Mouse (Mus musculus): ENCODE data around the gene Nemp1. TPM values are rescaled to one million over a fixed set of nuclear protein-coding genes. Genes with fewer than 3 reads are reported as not detected.

Gene Nemp1
- polyA plus RNA-seq, 1 experiment from 2014 or later = 6.7 TPM

- Histone ChIP-seq H3K4me2 (no peak overlapping the region), H3K9ac (ENCODE audit: low read depth, low read length) (no peak overlapping the region), H3K4me1 (ENCODE audit: control insufficient read depth, insufficient read depth, low read length) (no peaks in the 10 kb centered on the region), H3K27me3 (ENCODE audit: control insufficient read depth, insufficient read depth, low read length) (0 out of 2 replicates have a peak, but pooled peaks cover 2% of the 10 kb centered on the region), H3K36me3 (ENCODE audit: control insufficient read depth, insufficient read depth, low read length) (no peaks in the 10 kb centered on the region), H3K4me3 (ENCODE audit: low read depth, low read length) (no peak overlapping the region), H3K9me3 (replicated peaks; ENCODE audit: control insufficient read depth, low read length) (no peaks in the 10 kb centered on the region), H3K27ac (ENCODE audit: low read depth, low read length) (no peak overlapping the region)
- no peak for ATAC-seq (replicated peaks; ENCODE audit: insufficient number of reproducible peaks, low FRiP score, low TSS enrichment)
- 32% methylated on average over 5 of the region's 5 CpGs for WGBS (ENCODE audit: insufficient replicate concordance)
These were observed 64.7 kb downstream of the Nemp1 start for GRCm38 (mm10) chr10:127731397-127731796.

- H3K4me1 ChIP-seq (ENCODE audit: control insufficient read depth, insufficient read depth, low read length) = no peaks in the 10 kb centered on the region
- H3K27me3 ChIP-seq (ENCODE audit: control insufficient read depth, insufficient read depth, low read length) = no peaks in the 10 kb centered on the region
- H3K36me3 ChIP-seq (ENCODE audit: control insufficient read depth, insufficient read depth, low read length) = no peaks in the 10 kb centered on the region
- no peak overlapping the region for H3K9ac ChIP-seq (ENCODE audit: low read depth, low read length)
- H3K4me3 ChIP-seq (ENCODE audit: low read depth, low read length) = no peak overlapping the region
- WGBS (ENCODE audit: insufficient replicate concordance) = 30% methylated on average over 5 of the region's 5 CpGs
- H3K9me3 ChIP-seq (replicated peaks; ENCODE audit: control insufficient read depth, low read length) = no peaks in the 10 kb centered on the region
- ATAC-seq (replicated peaks; ENCODE audit: insufficient number of reproducible peaks, low FRiP score, low TSS enrichment) = no peak
- no peak overlapping the region for H3K27ac ChIP-seq (ENCODE audit: low read depth, low read length)
- H3K4me2 ChIP-seq = no peak overlapping the region
These were observed 67.7 kb downstream of the Nemp1 start for GRCm38 (mm10) chr10:127734434-127734833.

- H3K4me3 ChIP-seq (ENCODE audit: low read depth, low read length) = no peak overlapping the region
- H3K36me3 ChIP-seq (ENCODE audit: control insufficient read depth, insufficient read depth, low read length) = no peaks in the 10 kb centered on the region
- H3K4me1 ChIP-seq (ENCODE audit: control insufficient read depth, insufficient read depth, low read length) = peaks cover 5% of the 10 kb centered on the region
- no peak overlapping the region for H3K4me2 ChIP-seq
- 76% methylated on average over 2 of the region's 2 CpGs for WGBS (ENCODE audit: insufficient replicate concordance)
- H3K27me3 ChIP-seq (ENCODE audit: control insufficient read depth, insufficient read depth, low read length) = no peaks in the 10 kb centered on the region
- no peak overlapping the region for H3K27ac ChIP-seq (ENCODE audit: low read depth, low read length)
- H3K9me3 ChIP-seq (replicated peaks; ENCODE audit: control insufficient read depth, low read length) = no peaks in the 10 kb centered on the region
- no peak for ATAC-seq (replicated peaks; ENCODE audit: insufficient number of reproducible peaks, low FRiP score, low TSS enrichment)
- no peak overlapping the region for H3K9ac ChIP-seq (ENCODE audit: low read depth, low read length)
These were observed 69.6 kb downstream of the Nemp1 start for GRCm38 (mm10) chr10:127736266-127736665.

- WGBS (ENCODE audit: insufficient replicate concordance) = 45% methylated on average over 4 of the region's 4 CpGs
- no peak overlapping the region for H3K9ac ChIP-seq (ENCODE audit: low read depth, low read length)
- H3K9me3 ChIP-seq (replicated peaks; ENCODE audit: control insufficient read depth, low read length) = no peaks in the 10 kb centered on the region
- no peaks in the 10 kb centered on the region for H3K36me3 ChIP-seq (ENCODE audit: control insufficient read depth, insufficient read depth, low read length)
- no peak overlapping the region for H3K4me2 ChIP-seq
- H3K4me1 ChIP-seq (ENCODE audit: control insufficient read depth, insufficient read depth, low read length) = peaks cover 5% of the 10 kb centered on the region
- H3K27ac ChIP-seq (ENCODE audit: low read depth, low read length) = no peak overlapping the region
- H3K27me3 ChIP-seq (ENCODE audit: control insufficient read depth, insufficient read depth, low read length) = no peaks in the 10 kb centered on the region
- ATAC-seq (replicated peaks; ENCODE audit: insufficient number of reproducible peaks, low FRiP score, low TSS enrichment) = no peak
- no peak overlapping the region for H3K4me3 ChIP-seq (ENCODE audit: low read depth, low read length)
These were observed 70.2 kb downstream of the Nemp1 start for GRCm38 (mm10) chr10:127736916-127737315.

- WGBS (ENCODE audit: insufficient replicate concordance) = 28% methylated on average over 2 of the region's 2 CpGs
- no peak for ATAC-seq (replicated peaks; ENCODE audit: insufficient number of reproducible peaks, low FRiP score, low TSS enrichment)
- no peaks in the 10 kb centered on the region for H3K27me3 ChIP-seq (ENCODE audit: control insufficient read depth, insufficient read depth, low read length)
- no peak overlapping the region for H3K9ac ChIP-seq (ENCODE audit: low read depth, low read length)
- no peak overlapping the region for H3K27ac ChIP-seq (ENCODE audit: low read depth, low read length)
- no peaks in the 10 kb centered on the region for H3K9me3 ChIP-seq (replicated peaks; ENCODE audit: control insufficient read depth, low read length)
- peaks cover 5% of the 10 kb centered on the region for H3K4me1 ChIP-seq (ENCODE audit: control insufficient read depth, insufficient read depth, low read length)
- H3K4me3 ChIP-seq (ENCODE audit: low read depth, low read length) = no peak overlapping the region
- no peak overlapping the region for H3K4me2 ChIP-seq
- H3K36me3 ChIP-seq (ENCODE audit: control insufficient read depth, insufficient read depth, low read length) = peaks cover under 1% of the 10 kb centered on the region; the same call in 1 of the 2 replicates
These were observed 70.9 kb downstream of the Nemp1 start for GRCm38 (mm10) chr10:127737552-127737951.

- Histone ChIP-seq H3K4me2 (peak overlapping the region; percentile 69), H3K9ac (ENCODE audit: low read depth, low read length) (no peak overlapping the region), H3K9me3 (replicated peaks; ENCODE audit: control insufficient read depth, low read length) (no peaks in the 10 kb centered on the region), H3K36me3 (ENCODE audit: control insufficient read depth, insufficient read depth, low read length) (peaks cover 8% of the 10 kb centered on the region), H3K4me1 (ENCODE audit: control insufficient read depth, insufficient read depth, low read length) (peaks cover 5% of the 10 kb centered on the region), H3K4me3 (ENCODE audit: low read depth, low read length) (no peak overlapping the region), H3K27me3 (ENCODE audit: control insufficient read depth, insufficient read depth, low read length) (no peaks in the 10 kb centered on the region), H3K27ac (ENCODE audit: low read depth, low read length) (no peak overlapping the region)
- 32% methylated on average over 13 of the region's 13 CpGs for WGBS (ENCODE audit: insufficient replicate concordance)
- no peak; the same call in 1 of the 2 replicates for ATAC-seq (replicated peaks; ENCODE audit: insufficient number of reproducible peaks, low FRiP score, low TSS enrichment)
These were observed 71.6 kb downstream of the Nemp1 start for GRCm38 (mm10) chr10:127738151-127738882.

- H3K36me3 ChIP-seq (ENCODE audit: control insufficient read depth, insufficient read depth, low read length) = peaks cover 17% of the 10 kb centered on the region
- peak within 1 kb of the TSS; percentile 95 for H3K4me3 ChIP-seq (ENCODE audit: low read depth, low read length)
- H3K9ac ChIP-seq (ENCODE audit: low read depth, low read length) = peak within 1 kb of the TSS; percentile 97
- peaks cover 5% of the 10 kb centered on the region for H3K4me1 ChIP-seq (ENCODE audit: control insufficient read depth, insufficient read depth, low read length)
- peak within 1 kb of the TSS; percentile 74 for H3K27ac ChIP-seq (ENCODE audit: low read depth, low read length)
- ATAC-seq (replicated peaks; ENCODE audit: insufficient number of reproducible peaks, low FRiP score, low TSS enrichment) = peak; percentile 79
- H3K27me3 ChIP-seq (ENCODE audit: control insufficient read depth, insufficient read depth, low read length) = no peaks in the 10 kb centered on the region
- H3K4me2 ChIP-seq = peak within 1 kb of the TSS; percentile 69
- no peaks in the 10 kb centered on the region for H3K9me3 ChIP-seq (replicated peaks; ENCODE audit: control insufficient read depth, low read length)
- under 1% methylated on average over 32 of the region's 61 CpGs for WGBS (ENCODE audit: insufficient replicate concordance)
These were observed 72.5 kb downstream of the Nemp1 start, which contains the start of gene Zbtb39 for GRCm38 (mm10) chr10:127739083-127739660. Gene Zbtb39 (plus strand): TSS chr10:127739538.

GRCm38 (mm10) chr10:127739661-127740161 is 73.0 kb downstream of the Nemp1 start:
- no peaks in the 10 kb centered on the region for H3K27me3 ChIP-seq (ENCODE audit: control insufficient read depth, insufficient read depth, low read length)
- peak overlapping the region; percentile 95 for H3K4me3 ChIP-seq (ENCODE audit: low read depth, low read length)
- H3K27ac ChIP-seq (ENCODE audit: low read depth, low read length) = peak overlapping the region; percentile 74
- peak overlapping the region; percentile 69 for H3K4me2 ChIP-seq
- peak; percentile 32 for ATAC-seq (replicated peaks; ENCODE audit: insufficient number of reproducible peaks, low FRiP score, low TSS enrichment)
- peaks cover 5% of the 10 kb centered on the region for H3K4me1 ChIP-seq (ENCODE audit: control insufficient read depth, insufficient read depth, low read length)
- H3K36me3 ChIP-seq (ENCODE audit: control insufficient read depth, insufficient read depth, low read length) = peaks cover 22% of the 10 kb centered on the region
- peak overlapping the region; percentile 97 for H3K9ac ChIP-seq (ENCODE audit: low read depth, low read length)
- no peaks in the 10 kb centered on the region for H3K9me3 ChIP-seq (replicated peaks; ENCODE audit: control insufficient read depth, low read length)
- under 1% methylated on average over 45 of the region's 55 CpGs for WGBS (ENCODE audit: insufficient replicate concordance)
